Mouse (Mus musculus) G1E (cell line): ENCODE data around the gene Ugt1a5.

Experiments used
- CTCF ChIP-seq: IDR thresholded peaks from 2 replicates; pipeline ENCODE4 v1.5.1; 2012; ENCODE audit warnings: low read depth, low read length, inconsistent platforms, mixed read lengths
- GATA1 ChIP-seq: IDR thresholded peaks from 2 replicates; pipeline ENCODE4 v1.6.1; 2012; ENCODE audit warnings: borderline replicate concordance, low read length, inconsistent platforms, mixed read lengths
- TAL1 ChIP-seq: conservative IDR thresholded peaks from 2 replicates; pipeline ENCODE4 v1.6.1; 2012; ENCODE audit warnings: low read depth, low read length, inconsistent platforms, mixed read lengths

DNA sequence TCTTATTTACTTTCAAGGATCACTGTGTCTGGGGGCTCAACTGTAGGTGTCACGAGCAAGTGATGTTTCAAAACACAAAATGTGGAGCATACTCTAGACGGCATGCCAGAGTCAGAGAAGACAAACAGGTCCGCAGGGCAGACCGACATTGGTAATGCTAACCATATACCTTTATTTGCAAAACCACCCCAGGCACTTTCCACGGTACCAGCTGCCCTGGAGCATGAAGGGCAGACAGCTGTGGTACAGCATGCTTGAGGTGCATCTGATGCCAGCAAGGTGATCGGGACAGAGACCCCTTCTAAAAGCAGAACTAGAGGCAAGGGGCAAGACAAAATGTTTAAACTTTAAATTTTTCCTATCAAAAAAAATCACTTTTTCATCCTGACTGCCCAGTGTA is 97.1 kb downstream of the Ugt1a5 start:
- TF ChIP-seq CTCF (no peak), GATA1 (no peak), TAL1 (no peak)
